Mouse (Mus musculus) E14TG2a.4 (cell line): Measurements from ENCODE around the gene Itpr1.

Experiments
- CTCF ChIP-seq: conservative IDR thresholded peaks from 2 replicates; pipeline ENCODE4 v1.5.1; 2014; ENCODE audit warnings: low read length
- NANOG ChIP-seq: IDR thresholded peaks from 2 replicates; pipeline ENCODE4 v1.6.1; 2014; ENCODE audit warnings: borderline replicate concordance, low read length, mixed read lengths
- POU5F1 ChIP-seq: IDR thresholded peaks from 2 replicates; pipeline ENCODE4 v1.6.1; 2014; ENCODE audit warnings: low read length, borderline replicate concordance

- TF ChIP-seq CTCF (no peak), POU5F1 (no peak), NANOG (no peak)
These were observed 137.9 kb downstream of the Itpr1 start for GRCm38 (mm10) chr6:108350801-108351200.
